Mouse (Mus musculus) liver, adult 2 months (tissue): Measurements from ENCODE around the gene Pfdn4. TPM values are rescaled to one million over a fixed set of nuclear protein-coding genes. Genes with fewer than 3 reads are reported as not detected.

ENCODE experiments used
- DNase-seq: peaks from one replicate; pipeline ENCODE4 v3.0.0-alpha.2; 2011; ENCODE audit warnings: low read depth, low spot score; ENCODE audit errors: extremely low read depth
- H3K27ac ChIP-seq: fragments of 200-500 bp; replicated peaks from 2 replicates; pipeline ENCODE4 v1.5.1; 2012; ENCODE audit warnings: low read depth, mild to moderate bottlenecking, control low read depth, inconsistent platforms, low read length; ENCODE audit not compliant: insufficient read depth
- H3K27me3 ChIP-seq: fragments of 200-500 bp; 2 replicates; pipeline ENCODE4 v1.6.1; 2012; ENCODE audit warnings: mild to moderate bottlenecking, moderate library complexity, low read length, inconsistent platforms; ENCODE audit not compliant: control insufficient read depth, insufficient read depth
- H3K36me3 ChIP-seq: fragments of 200-500 bp; 2 replicates; pipeline ENCODE4 v1.6.1; 2012; ENCODE audit warnings: low read length, inconsistent platforms; ENCODE audit not compliant: control insufficient read depth, insufficient read depth
- H3K4me1 ChIP-seq: fragments of 200-500 bp; 2 replicates; pipeline ENCODE4 v1.6.1; 2011; ENCODE audit warnings: low read length; ENCODE audit not compliant: control insufficient read depth, insufficient read depth
- H3K4me3 ChIP-seq: fragments of 200-500 bp; 2 replicates; pipeline ENCODE4 v1.5.1; 2011; ENCODE audit warnings: low read depth, mild to moderate bottlenecking, control low read depth, low read length, moderate library complexity; ENCODE audit not compliant: insufficient read depth
- H3K79me2 ChIP-seq: fragments of 200-500 bp; 2 replicates; pipeline ENCODE4 v1.6.1; 2012; ENCODE audit warnings: inconsistent platforms, mild to moderate bottlenecking, low read length, moderate library complexity; ENCODE audit not compliant: control insufficient read depth, insufficient read depth
- H3K9ac ChIP-seq: fragments of 200-500 bp; 2 replicates; pipeline ENCODE4 v1.6.1; 2012; ENCODE audit warnings: low read depth, mild to moderate bottlenecking, control low read depth, inconsistent platforms, low read length
- CTCF ChIP-seq: fragments of 200-500 bp; IDR thresholded peaks from 2 replicates; pipeline ENCODE4 v1.5.1; 2011; ENCODE audit warnings: low read depth, low read length, control low read depth
- POLR2A ChIP-seq: fragments of 200-500 bp; IDR thresholded peaks from 2 replicates; pipeline ENCODE4 v1.6.1; 2011; ENCODE audit warnings: low read length, control low read depth; ENCODE audit not compliant: insufficient read depth; ENCODE audit errors: extremely low read depth
- WGBS: fragments of 180-500 bp; shearing (Covaris S2); methylation state at CpG from one replicate; pipeline ENCODE4 v1.1.7; 2018; 5-methylcytosine and 5-hydroxymethylcytosine counted together
- polyA plus RNA-seq: library from polyadenylated mRNA; depleted of rRNA; stranded (reverse); fragments of >200 nt; gene quantifications from 2 replicates; pipeline ENCODE4 v1.2.3, GENCODE M21; 2012
- total RNA-seq: library from RNA; depleted of rRNA; stranded (reverse); fragments of >200 nt; gene quantifications from 2 replicates; pipeline ENCODE4 v1.2.3, GENCODE M21; 2014

Gene Pfdn4
- total and polyA plus RNA-seq, 2 experiments = 1.4 to 10.6 TPM

DNA sequence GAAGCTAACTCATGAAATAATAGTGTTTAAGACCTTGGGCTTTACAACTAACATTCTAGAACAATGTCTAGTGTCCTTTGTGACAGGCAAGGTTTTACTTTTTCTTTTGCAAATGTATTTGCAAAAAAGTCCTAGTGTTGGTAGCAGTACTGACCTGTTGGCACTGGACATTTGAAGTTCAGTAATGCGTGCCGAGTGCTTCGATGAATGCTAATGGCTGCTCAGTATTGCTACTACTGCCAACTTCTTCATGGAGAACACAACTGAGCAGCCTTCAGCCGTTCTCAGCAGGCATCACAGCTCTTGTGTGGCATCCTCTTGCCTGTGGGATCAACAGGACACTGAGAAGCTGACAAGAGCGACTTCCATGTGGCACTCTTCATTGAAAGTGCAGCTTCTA, 22.1 kb upstream of the Pfdn4 start:
- Histone ChIP-seq H3K27ac (no peak overlapping the region), H3K27me3 (no peaks in the 10 kb centered on the region), H3K36me3 (no peaks in the 10 kb centered on the region), H3K4me3 (no peak overlapping the region), H3K9ac (no peak overlapping the region), H3K4me1 (peaks cover 3% of the 10 kb centered on the region; the same call in 1 of the 2 replicates), H3K79me2 (no peaks in the 10 kb centered on the region)
- WGBS = 96% methylated on average over 5 of the region's 5 CpGs
- DNase-seq = no peak
- TF ChIP-seq CTCF = no peak
- TF ChIP-seq POLR2A = no peak

DNA sequence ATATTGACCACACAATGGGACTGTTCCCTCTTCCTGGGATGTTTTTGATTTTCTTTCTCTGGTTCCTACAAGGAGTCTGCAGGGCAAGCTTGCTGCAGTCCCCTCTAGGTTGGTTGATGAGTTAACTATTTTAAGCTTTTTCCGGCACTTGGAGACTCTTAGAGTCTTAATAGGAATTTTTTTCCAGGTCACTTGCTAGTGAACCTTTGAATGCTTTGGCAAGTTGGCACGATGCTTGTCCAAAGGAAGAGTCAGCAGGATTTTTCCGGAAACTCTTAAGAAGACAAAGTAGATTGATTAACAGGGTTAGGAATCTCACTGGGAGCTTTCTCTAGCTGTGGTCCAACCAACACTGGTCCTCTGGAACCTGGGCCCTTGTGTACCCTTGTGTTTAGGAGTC, 21.1 kb upstream of the Pfdn4 start:
- Histone ChIP-seq H3K36me3 (no peaks in the 10 kb centered on the region), H3K27ac (no peak overlapping the region), H3K4me1 (0 out of 2 replicates have a peak, but pooled peaks cover 1% of the 10 kb centered on the region), H3K79me2 (no peaks in the 10 kb centered on the region), H3K4me3 (no peak overlapping the region), H3K9ac (no peak overlapping the region), H3K27me3 (no peaks in the 10 kb centered on the region)
- no peak for TF ChIP-seq CTCF
- no peak for TF ChIP-seq POLR2A
- WGBS = 83% methylated on average over 3 of the region's 3 CpGs
- no peak for DNase-seq

DNA sequence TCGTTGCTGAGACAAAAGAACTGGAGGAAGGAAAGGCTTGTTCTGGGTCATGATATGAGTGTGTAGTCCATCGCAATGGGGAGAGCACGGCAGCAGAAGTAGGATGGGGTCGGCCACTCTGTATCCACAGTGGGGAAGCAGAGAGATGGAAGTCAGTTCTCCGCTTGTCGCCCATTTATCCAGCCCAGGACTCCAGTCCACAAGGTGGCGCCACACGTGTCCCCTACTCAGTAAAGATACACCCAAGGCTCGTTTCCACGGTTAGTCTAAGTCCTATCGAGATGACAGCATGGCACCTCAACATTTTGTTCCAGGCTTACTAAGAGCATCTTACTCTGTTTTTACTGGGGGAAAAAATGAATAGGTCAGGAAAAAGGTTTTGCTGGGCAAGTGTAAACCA, 20.0 kb upstream of the Pfdn4 start:
- 0 out of 2 replicates have a peak, but pooled peaks cover 1% of the 10 kb centered on the region for H3K4me1 ChIP-seq
- no peaks in the 10 kb centered on the region for H3K36me3 ChIP-seq
- no peaks in the 10 kb centered on the region for H3K27me3 ChIP-seq
- no peak overlapping the region for H3K4me3 ChIP-seq
- H3K27ac ChIP-seq = no peak overlapping the region
- no peak for DNase-seq
- peak; percentile 62 for TF ChIP-seq CTCF
- no peak for TF ChIP-seq POLR2A
- H3K79me2 ChIP-seq = no peaks in the 10 kb centered on the region
- WGBS = 74% methylated on average over 11 of the region's 11 CpGs
- H3K9ac ChIP-seq = no peak overlapping the region

DNA sequence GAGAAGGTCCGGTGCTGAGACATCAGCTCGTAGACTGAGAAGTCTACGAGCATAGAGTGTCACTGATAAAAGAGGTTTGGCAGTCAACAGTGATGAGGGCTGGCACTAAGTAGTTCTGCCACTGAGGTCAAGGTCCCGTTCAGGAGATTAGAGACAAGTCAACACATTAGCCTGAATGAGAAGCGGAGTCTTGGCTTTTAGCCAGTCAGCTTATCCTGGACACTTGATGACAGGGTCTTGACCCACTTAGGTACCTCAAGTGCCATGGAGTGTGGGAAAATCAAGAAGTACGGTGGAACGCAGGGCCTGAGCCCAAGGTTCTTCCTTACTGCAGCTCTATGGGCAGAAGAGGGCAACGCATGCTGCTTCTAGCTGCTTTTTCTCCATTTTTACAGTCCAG, 19.6 kb upstream of the Pfdn4 start:
- H3K9ac ChIP-seq = no peak overlapping the region
- peak; percentile 69 for DNase-seq

DNA sequence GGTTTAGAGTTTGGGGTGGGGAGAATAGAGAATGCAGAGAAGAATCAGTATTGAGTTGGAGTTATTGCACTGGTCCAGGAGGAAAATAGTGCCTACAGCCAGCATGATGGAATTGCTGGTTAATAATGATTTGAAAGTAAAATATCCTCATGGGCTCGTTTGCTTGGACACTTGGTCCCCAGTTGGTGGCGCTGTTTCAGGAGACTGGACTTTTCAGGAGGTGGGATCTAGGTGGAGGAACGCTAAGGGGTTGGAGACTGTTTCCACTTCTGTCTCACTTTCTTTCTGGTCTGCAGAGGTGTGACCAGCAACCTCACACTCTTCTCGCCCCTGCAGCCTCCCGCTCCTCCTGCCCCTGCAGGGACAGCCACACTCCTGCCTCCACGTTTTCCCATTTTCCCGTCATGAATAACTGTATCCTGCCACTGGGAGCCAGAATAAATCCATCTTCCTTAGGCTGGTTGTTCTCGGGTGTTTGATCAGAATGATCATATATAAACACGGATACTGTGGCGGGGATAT, 14.1 kb upstream of the Pfdn4 start:
- no peaks in the 10 kb centered on the region for H3K79me2 ChIP-seq
- no peak for TF ChIP-seq POLR2A
- 0 out of 2 replicates have a peak, but pooled peaks have one; percentile 14 for TF ChIP-seq CTCF
- no peak overlapping the region for H3K4me3 ChIP-seq
- no peaks in the 10 kb centered on the region for H3K36me3 ChIP-seq
- 69% methylated on average over 10 of the region's 10 CpGs for WGBS
- no peaks in the 10 kb centered on the region for H3K27me3 ChIP-seq
- no peak overlapping the region for H3K9ac ChIP-seq
- H3K27ac ChIP-seq = no peak overlapping the region
- H3K4me1 ChIP-seq = no peaks in the 10 kb centered on the region
- DNase-seq = no peak

More for the DNA sequence above, 19.6 kb upstream of the Pfdn4 start:
- H3K27me3 ChIP-seq = no peaks in the 10 kb centered on the region
- no peaks in the 10 kb centered on the region for H3K36me3 ChIP-seq
- no peak overlapping the region for H3K4me3 ChIP-seq
- 43% methylated on average over 8 of the region's 8 CpGs for WGBS
- H3K27ac ChIP-seq = no peak overlapping the region
- H3K79me2 ChIP-seq = no peaks in the 10 kb centered on the region
- TF ChIP-seq POLR2A = no peak
- no peak for TF ChIP-seq CTCF
- H3K4me1 ChIP-seq = 0 out of 2 replicates have a peak, but pooled peaks cover 1% of the 10 kb centered on the region

DNA sequence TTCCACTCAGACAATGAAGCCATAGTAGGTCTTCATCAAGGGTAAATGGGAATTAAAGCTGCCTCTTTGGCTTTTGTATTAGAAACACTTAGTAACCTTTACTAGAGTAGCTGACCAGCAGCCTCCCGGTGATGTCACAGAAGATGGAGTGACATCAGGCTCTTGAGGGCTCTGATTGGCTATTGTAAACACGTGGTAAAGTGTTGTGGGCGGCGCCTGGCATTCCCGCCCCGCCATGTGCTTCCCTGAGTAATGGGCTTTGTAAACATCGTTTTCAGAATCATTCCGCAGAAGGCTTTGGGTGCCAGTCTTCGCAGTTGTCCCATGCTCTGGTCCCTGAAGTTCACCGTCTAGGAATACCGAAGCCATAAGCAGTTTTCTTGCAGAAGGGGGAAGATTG, 12.3 kb upstream of the Pfdn4 start:
- no peak for TF ChIP-seq CTCF
- TF ChIP-seq POLR2A = no peak
- no peak overlapping the region for H3K4me3 ChIP-seq
- H3K79me2 ChIP-seq = no peaks in the 10 kb centered on the region
- 72% methylated on average over 11 of the region's 11 CpGs for WGBS
- H3K4me1 ChIP-seq = no peaks in the 10 kb centered on the region
- H3K27ac ChIP-seq = no peak overlapping the region
- no peaks in the 10 kb centered on the region for H3K27me3 ChIP-seq
- DNase-seq = no peak
- no peaks in the 10 kb centered on the region for H3K36me3 ChIP-seq
- no peak overlapping the region for H3K9ac ChIP-seq
